Mouse (Mus musculus) embryonic facial prominence, embryonic 10.5 days (tissue): ENCODE measurements around the gene Cacng3. TPM values are rescaled to one million over a fixed set of nuclear protein-coding genes. Genes with fewer than 3 reads are reported as not detected.

Experiments used
- DNase-seq: peaks from one replicate; pipeline ENCODE4 v3.0.0-alpha.2; 2017; ENCODE audit warnings: low spot score
- H3K27ac ChIP-seq: fragments of 300-500 bp; sonication (generic); replicated peaks from 2 replicates; pipeline ENCODE4 v1.5.1; 2016; ENCODE audit warnings: mild to moderate bottlenecking
- H3K27me3 ChIP-seq: fragments of 300-500 bp; sonication (generic); replicated peaks from 2 replicates; pipeline ENCODE4 v1.6.1; 2016; ENCODE audit warnings: low read depth, mild to moderate bottlenecking; ENCODE audit not compliant: poor library complexity, severe bottlenecking
- H3K36me3 ChIP-seq: fragments of 300-500 bp; sonication (generic); replicated peaks from 2 replicates; pipeline ENCODE4 v1.6.1; 2016; ENCODE audit warnings: mild to moderate bottlenecking, moderate library complexity
- H3K4me1 ChIP-seq: fragments of 300-500 bp; sonication (generic); 2 replicates; pipeline ENCODE4 v1.6.1; 2016
- H3K4me3 ChIP-seq: fragments of 300-500 bp; sonication (generic); 2 replicates; pipeline ENCODE4 v1.5.1; 2016; ENCODE audit warnings: mild to moderate bottlenecking, moderate library complexity
- H3K9me3 ChIP-seq: fragments of 300-500 bp; sonication (generic); 2 replicates; pipeline ENCODE4 v1.6.1; 2016; ENCODE audit warnings: mild to moderate bottlenecking
- WGBS: fragments of 180-500 bp; shearing (Covaris S2); methylation state at CpG from one replicate; pipeline ENCODE4 v1.1.7; 2016; 5-methylcytosine and 5-hydroxymethylcytosine counted together
- polyA plus RNA-seq: library from polyadenylated mRNA; unstranded; fragments of >200 nt; fragmentation: Nextera tagmentation; extraction: Ambion mirVana; gene quantifications from 2 replicates; pipeline ENCODE4 v1.2.1, GENCODE M21; 2016

Cacng3 gene
- polyA plus RNA-seq: 0.06 TPM in 1 of 2 replicates, not detected in the other

GRCm38 (mm10) chr7:122670442-122670872 is at the start of gene Cacng3:
Gene Cacng3, plus strand, starts transcription at chr7:122670492.
- peak within 1 kb of the TSS; percentile 34; the same call in 1 of the 2 replicates for H3K4me3 ChIP-seq

GRCm38 (mm10) chr7:122622125-122622774 is 48.0 kb upstream of the Cacng3 start:
- H3K27ac ChIP-seq: no peak overlapping the region
- no peaks in the 10 kb centered on the region for H3K27me3 ChIP-seq
- no peaks in the 10 kb centered on the region for H3K36me3 ChIP-seq
- no peak for DNase-seq
- no peaks in the 10 kb centered on the region for H3K9me3 ChIP-seq
- H3K4me1 ChIP-seq: peaks cover 11% of the 10 kb centered on the region
- WGBS: 32% methylated on average over 9 of the region's 9 CpGs
- no peak overlapping the region for H3K4me3 ChIP-seq

More at GRCm38 (mm10) chr7:122670442-122670872, at the start of gene Cacng3:
- H3K36me3 ChIP-seq: no peaks in the 10 kb centered on the region
- DNase-seq: no peak
- no peaks in the 10 kb centered on the region for H3K9me3 ChIP-seq
- H3K4me1 ChIP-seq: peaks cover 9% of the 10 kb centered on the region; the same call in 1 of the 2 replicates
- WGBS: 15% methylated on average over 13 of the region's 13 CpGs
- H3K27ac ChIP-seq: no peak within 1 kb of the TSS
- peaks cover 27% of the 10 kb centered on the region for H3K27me3 ChIP-seq

GRCm38 (mm10) chr7:122623753-122624152 is 46.5 kb upstream of the Cacng3 start:
- Histone ChIP-seq H3K9me3 (no peaks in the 10 kb centered on the region), H3K27me3 (no peaks in the 10 kb centered on the region), H3K4me3 (no peak overlapping the region), H3K4me1 (peaks cover 11% of the 10 kb centered on the region), H3K36me3 (no peaks in the 10 kb centered on the region), H3K27ac (no peak overlapping the region)
- WGBS: 50% methylated on average over 1 of the region's 1 CpGs
- DNase-seq: no peak

- H3K4me1 ChIP-seq: no peaks in the 10 kb centered on the region
- no peaks in the 10 kb centered on the region for H3K9me3 ChIP-seq
- no peaks in the 10 kb centered on the region for H3K36me3 ChIP-seq
- H3K27ac ChIP-seq: no peak overlapping the region
- 93% methylated on average over 5 of the region's 5 CpGs for WGBS
- no peak for DNase-seq
- H3K27me3 ChIP-seq: no peaks in the 10 kb centered on the region
- no peak overlapping the region for H3K4me3 ChIP-seq
Observed at GRCm38 (mm10) chr7:122628050-122628449, 42.2 kb upstream of the Cacng3 start.

GRCm38 (mm10) chr7:122630386-122630785 is 39.9 kb upstream of the Cacng3 start:
- Histone ChIP-seq H3K4me3 (no peak overlapping the region), H3K36me3 (no peaks in the 10 kb centered on the region), H3K27me3 (no peaks in the 10 kb centered on the region), H3K27ac (no peak overlapping the region), H3K4me1 (no peaks in the 10 kb centered on the region), H3K9me3 (no peaks in the 10 kb centered on the region)
- 87% methylated on average over 2 of the region's 2 CpGs for WGBS
- no peak for DNase-seq

GRCm38 (mm10) chr7:122631151-122631550 is 39.1 kb upstream of the Cacng3 start:
- H3K4me1 ChIP-seq: no peaks in the 10 kb centered on the region
- DNase-seq: no peak
- no peak overlapping the region; the same call in 1 of the 2 replicates for H3K27ac ChIP-seq
- H3K4me3 ChIP-seq: no peak overlapping the region
- H3K27me3 ChIP-seq: no peaks in the 10 kb centered on the region
- 75% methylated on average over 3 of the region's 3 CpGs for WGBS
- no peaks in the 10 kb centered on the region for H3K9me3 ChIP-seq
- no peaks in the 10 kb centered on the region for H3K36me3 ChIP-seq

- no peaks in the 10 kb centered on the region for H3K27me3 ChIP-seq
- no peaks in the 10 kb centered on the region for H3K36me3 ChIP-seq
- no peak overlapping the region for H3K27ac ChIP-seq
- WGBS: 78% methylated on average over 5 of the region's 5 CpGs
- H3K4me3 ChIP-seq: no peak overlapping the region
- H3K9me3 ChIP-seq: no peaks in the 10 kb centered on the region
- no peaks in the 10 kb centered on the region for H3K4me1 ChIP-seq
- DNase-seq: no peak
Observed at GRCm38 (mm10) chr7:122632946-122633345, 37.3 kb upstream of the Cacng3 start.

GRCm38 (mm10) chr7:122633463-122633862 is 36.8 kb upstream of the Cacng3 start:
- Histone ChIP-seq H3K9me3 (no peaks in the 10 kb centered on the region), H3K4me3 (no peak overlapping the region), H3K4me1 (no peaks in the 10 kb centered on the region), H3K27me3 (no peaks in the 10 kb centered on the region), H3K27ac (no peak overlapping the region), H3K36me3 (no peaks in the 10 kb centered on the region)
- DNase-seq: no peak
- 91% methylated on average over 5 of the region's 5 CpGs for WGBS

- 90% methylated on average over 8 of the region's 8 CpGs for WGBS
- H3K27me3 ChIP-seq: no peaks in the 10 kb centered on the region
Observed at GRCm38 (mm10) chr7:122643676-122644075, 26.6 kb upstream of the Cacng3 start.

GRCm38 (mm10) chr7:122649306-122649705 is 21.0 kb upstream of the Cacng3 start:
- Histone ChIP-seq H3K36me3 (no peaks in the 10 kb centered on the region), H3K27ac (no peak overlapping the region), H3K27me3 (no peaks in the 10 kb centered on the region), H3K4me3 (no peak overlapping the region), H3K9me3 (no peaks in the 10 kb centered on the region), H3K4me1 (no peaks in the 10 kb centered on the region)
- no peak for DNase-seq
- 82% methylated on average over 10 of the region's 10 CpGs for WGBS

More at GRCm38 (mm10) chr7:122643676-122644075, 26.6 kb upstream of the Cacng3 start:
- Histone ChIP-seq H3K27ac (no peak overlapping the region), H3K36me3 (no peaks in the 10 kb centered on the region), H3K4me1 (no peaks in the 10 kb centered on the region), H3K4me3 (no peak overlapping the region), H3K9me3 (no peaks in the 10 kb centered on the region)
- DNase-seq: no peak

GRCm38 (mm10) chr7:122652523-122652922 is 17.8 kb upstream of the Cacng3 start:
- no peak overlapping the region for H3K4me3 ChIP-seq
- WGBS: 84% methylated on average over 3 of the region's 3 CpGs
- H3K36me3 ChIP-seq: no peaks in the 10 kb centered on the region
- no peak for DNase-seq
- H3K27ac ChIP-seq: no peak overlapping the region
- no peaks in the 10 kb centered on the region for H3K9me3 ChIP-seq
- H3K27me3 ChIP-seq: no peaks in the 10 kb centered on the region
- H3K4me1 ChIP-seq: no peaks in the 10 kb centered on the region

- 89% methylated on average over 3 of the region's 3 CpGs for WGBS
- no peak overlapping the region for H3K27ac ChIP-seq
- H3K9me3 ChIP-seq: no peaks in the 10 kb centered on the region
- H3K4me1 ChIP-seq: no peaks in the 10 kb centered on the region
- no peak overlapping the region for H3K4me3 ChIP-seq
- H3K36me3 ChIP-seq: no peaks in the 10 kb centered on the region
- H3K27me3 ChIP-seq: no peaks in the 10 kb centered on the region
- no peak for DNase-seq
Observed at GRCm38 (mm10) chr7:122656671-122657070, 13.6 kb upstream of the Cacng3 start.

- Histone ChIP-seq H3K9me3 (no peaks in the 10 kb centered on the region), H3K36me3 (no peaks in the 10 kb centered on the region), H3K27ac (no peak overlapping the region), H3K4me3 (no peak overlapping the region), H3K27me3 (no peaks in the 10 kb centered on the region), H3K4me1 (no peaks in the 10 kb centered on the region)
- WGBS: 92% methylated on average over 5 of the region's 5 CpGs
- no peak for DNase-seq
Observed at GRCm38 (mm10) chr7:122657423-122658126, 12.7 kb upstream of the Cacng3 start.
